Mouse (Mus musculus): ENCODE data around the gene Mfap1b.
"Not testable (repeated sequence)": the region's sequence is repeated elsewhere in the genome, so short reads cannot be mapped to it uniquely, and the experiment has no call there.

Mfap1b gene

DNA sequence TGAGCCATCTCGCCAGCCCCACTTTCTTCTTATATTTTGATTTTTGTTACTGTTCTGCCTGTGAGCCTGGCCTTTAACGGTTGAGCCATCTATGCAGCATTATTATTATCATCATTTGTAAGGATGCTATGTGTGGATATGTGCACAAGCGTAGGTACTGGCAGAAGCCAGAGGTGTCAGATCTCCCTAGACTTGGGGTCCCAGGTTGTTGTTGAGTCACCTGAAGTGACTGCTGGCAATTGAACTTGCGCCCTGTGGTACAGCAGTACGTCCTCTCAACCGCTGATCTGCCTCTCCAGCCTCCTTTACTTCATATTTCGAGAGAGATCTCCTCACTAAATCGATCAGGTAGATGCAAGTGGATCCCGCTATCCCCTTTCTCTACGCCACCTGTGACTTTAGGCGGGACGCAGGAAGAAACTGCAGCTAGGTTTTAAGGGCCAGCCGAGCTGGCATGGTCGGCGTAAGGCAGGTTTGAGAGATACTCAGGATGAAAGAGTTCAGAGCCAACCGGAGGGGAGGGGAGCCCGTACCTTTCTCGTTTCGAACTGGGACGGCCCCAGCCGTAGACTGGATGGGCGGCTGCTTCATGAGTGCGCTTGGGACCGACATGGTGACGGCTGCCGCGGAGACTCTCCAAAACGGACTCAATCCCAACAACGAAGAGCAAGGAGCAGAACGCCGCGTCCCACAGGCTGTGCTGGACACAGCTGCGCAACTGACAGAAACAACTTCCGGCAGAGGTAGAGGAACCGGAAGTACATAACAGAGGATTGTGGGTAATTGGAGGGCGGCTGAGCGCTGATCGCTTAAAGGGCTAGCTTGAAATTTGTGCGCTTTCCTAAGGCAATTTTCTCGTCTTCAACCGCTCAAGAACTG is at the start of gene Mfap1b:
Mfap1b (minus strand) TSS at position 767 of the 879 bp plus-strand sequence.
- DNase-seq (ENCODE audit: low read depth), result peak; percentile 93

DNA sequence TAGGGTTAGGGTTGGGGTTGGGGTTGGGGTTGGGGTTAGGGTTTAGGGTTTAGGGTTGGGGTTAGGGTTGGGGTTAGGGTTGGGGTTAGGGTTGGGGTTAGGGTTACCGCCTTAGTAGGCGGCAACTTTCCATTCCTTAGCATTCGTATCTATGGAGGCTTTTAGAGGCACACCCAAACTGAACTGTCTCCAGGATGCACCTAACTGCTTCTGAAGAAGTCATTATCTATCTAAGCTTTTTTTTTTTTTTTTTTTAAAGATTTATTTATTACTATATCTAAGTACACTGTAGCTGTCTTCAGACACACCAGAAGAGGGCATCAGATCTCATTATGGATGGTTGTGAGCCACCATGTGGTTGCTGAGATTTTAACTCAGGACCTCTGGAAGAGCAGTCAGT is 49.0 kb upstream of the Mfap1b start:
- DNase-seq (ENCODE audit: low read depth), result not testable (repeated sequence)

DNA sequence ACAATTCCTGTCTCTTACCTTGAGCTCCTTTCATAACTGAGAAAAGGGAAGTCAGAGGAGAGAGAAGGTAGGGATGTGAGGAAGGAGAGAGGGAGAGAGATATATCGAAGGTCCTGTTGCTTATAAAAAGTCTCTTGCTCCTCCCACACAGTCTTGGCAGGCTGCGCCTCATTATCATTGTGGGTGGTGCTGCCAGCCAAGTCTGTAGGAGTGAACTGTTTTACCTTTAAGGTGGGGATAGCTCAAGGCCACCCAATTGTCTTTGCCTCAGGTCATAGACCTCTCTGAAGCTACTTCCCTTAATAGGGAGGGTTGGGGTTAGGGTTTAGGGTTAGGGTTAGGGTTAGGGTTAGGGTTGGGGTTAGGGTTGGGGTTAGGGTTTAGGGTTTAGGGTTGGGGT is 48.1 kb upstream of the Mfap1b start:
- no peak for DNase-seq (ENCODE audit: low read depth)

DNA sequence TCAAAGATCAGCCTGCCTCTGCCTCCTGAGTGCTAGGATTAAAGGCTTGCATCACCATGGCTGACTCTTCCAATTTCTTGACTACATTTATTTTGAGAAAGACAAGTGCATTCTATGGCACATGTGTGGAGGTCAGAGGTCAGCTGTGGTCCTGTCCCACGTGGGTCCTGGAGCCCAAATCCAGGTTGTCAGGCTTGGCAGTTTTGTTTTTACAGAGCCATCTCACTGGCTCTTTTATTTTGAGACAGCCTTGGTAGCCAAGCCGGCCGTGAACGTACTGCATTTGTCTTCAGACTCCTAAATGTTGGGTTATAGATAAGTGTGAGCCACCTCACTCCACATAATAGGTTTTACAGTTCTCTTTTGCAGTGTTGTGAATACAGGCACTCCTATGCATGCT is 44.8 kb upstream of the Mfap1b start:
- not testable (repeated sequence) for DNase-seq (ENCODE audit: low read depth)

DNA sequence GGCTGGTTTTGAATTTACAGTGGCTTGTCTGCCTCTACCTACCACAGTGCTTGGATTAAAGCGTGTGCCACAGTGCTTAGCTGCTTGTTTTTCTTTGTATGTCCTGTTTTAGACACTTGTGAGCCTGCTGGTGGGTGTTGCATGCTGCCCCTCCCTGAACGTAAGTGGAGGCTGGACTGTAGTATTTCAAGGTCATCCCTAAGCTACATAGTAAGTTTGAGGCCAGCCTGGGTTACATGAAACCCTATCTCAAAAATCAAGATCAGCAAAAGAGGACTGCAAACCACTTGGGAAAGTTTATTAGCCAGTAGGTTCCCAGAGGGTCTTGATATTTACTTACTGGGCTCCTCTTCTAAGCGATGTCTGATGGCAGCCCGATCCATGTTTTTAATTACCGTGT is 44.2 kb upstream of the Mfap1b start:
- DNase-seq (ENCODE audit: low read depth), result no peak

DNA sequence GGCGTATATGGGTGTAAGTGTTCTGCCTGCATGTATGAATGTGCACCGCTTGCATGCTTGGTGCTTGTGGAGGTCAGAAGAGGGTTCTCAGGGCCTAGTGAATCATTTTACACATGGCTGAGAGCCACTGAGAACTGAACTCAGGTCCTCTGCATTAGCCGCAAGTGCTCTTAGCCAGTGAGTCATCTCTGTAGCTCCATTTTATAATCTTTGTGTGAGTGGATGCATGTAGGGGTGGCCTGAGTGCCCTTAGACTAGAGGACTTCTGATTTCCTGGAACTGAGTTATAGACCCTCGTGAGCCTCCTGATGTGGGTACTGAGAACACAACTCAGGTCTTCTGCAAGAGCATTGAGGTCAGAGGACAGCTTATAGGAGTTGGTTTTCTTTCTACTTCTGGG is 40.3 kb upstream of the Mfap1b start:
- no peak for DNase-seq (ENCODE audit: low read depth)

DNA sequence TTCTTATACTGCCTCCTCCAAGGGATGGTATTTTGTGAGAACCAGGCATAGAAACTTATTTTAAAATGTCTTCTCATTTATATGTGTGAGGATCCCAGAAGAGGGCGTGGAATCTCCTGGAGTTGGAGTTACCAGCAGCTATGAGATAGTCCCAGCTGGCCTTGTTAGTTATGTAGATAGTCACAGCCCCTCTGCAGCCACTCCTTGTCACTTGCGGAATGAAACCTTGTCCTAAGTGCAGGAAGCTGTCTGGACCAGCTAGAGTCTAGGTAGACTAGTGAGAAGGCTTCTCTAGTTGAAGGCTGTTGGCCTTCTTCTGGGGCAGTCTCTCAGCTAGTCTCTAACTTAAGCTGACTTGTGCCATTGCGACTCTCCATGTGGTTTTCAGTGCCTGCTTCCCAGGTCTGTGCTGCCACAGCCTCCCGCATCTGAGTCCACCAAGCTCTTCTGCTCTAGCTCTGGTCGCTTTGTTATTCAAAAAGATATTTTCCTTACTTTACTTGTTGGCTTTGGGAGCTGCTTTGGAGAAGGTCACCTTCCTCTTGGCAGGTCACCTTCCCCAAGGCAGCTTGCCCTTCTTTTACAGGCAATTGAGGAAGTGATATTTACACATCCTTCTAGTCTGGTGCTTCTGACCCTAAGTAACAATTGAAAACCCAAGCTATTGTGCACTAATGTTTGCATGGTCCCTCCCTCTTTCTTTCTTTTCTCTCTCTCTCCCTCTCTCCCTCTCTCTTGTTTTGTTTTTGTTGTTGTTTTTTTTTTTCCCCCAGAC is 39.3 kb upstream of the Mfap1b start:
- not testable (repeated sequence) for DNase-seq (ENCODE audit: low read depth)

DNA sequence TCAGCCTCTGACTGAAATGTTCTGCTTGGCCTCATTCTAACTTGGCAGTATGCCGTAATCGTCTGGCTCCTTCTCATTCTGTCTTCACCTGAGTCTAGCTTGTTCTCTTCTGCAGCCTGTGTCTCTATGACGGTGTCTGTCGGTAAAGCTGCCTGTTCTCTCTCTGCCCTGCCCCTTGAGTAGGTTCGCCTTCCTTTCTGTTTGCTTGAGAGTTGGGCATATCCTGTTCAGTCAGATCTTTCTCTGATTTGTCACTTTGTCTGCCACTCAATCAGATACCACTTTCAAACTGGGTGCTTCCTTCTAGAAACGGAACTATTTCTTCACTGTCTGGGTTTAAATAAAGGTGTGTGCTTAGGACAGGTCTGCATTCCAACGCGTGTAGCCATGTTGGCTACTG is 37.5 kb upstream of the Mfap1b start:
- peak; percentile 23 for DNase-seq (ENCODE audit: low read depth)

DNA sequence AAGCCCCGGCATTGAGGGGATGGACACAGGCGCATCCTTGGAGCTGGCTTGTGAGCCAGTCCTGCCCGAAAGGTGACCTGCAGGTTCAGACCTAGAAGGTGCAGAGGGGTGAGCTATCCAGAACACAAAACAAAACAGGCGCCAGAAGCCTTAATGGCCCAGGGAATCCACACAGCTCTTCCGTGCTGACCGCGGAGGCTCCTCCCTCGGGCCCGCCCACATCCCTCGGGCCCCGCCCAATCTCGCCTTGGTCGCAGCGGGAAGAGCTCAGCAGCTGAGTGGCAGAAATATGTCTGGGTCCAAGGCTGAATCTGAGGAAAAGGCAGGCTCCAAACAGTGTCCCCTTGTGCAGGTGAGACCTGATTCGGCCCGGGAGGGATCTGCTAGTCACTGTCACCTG is 35.7 kb upstream of the Mfap1b start:
- DNase-seq (ENCODE audit: low read depth), result no peak

DNA sequence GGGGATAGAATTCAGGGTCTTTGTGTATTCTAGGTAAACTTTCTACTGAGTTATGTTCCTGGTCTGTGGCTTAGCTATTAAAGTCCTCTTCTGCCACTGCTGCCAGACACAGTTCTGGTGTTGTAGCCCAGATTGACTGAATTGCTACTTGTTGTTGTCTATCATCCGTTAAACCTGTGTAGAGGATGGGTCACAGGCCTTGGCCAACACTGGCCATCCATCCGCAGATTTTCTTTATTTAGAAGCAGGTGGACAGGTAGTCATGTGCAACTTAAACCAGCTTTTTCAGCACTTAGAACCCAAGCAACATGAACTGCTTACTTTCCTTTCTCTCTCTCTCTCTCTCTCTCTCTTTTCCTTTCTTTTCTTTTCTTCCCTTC is 34.1 kb upstream of the Mfap1b start:
- no peak for DNase-seq (ENCODE audit: low read depth)

DNA sequence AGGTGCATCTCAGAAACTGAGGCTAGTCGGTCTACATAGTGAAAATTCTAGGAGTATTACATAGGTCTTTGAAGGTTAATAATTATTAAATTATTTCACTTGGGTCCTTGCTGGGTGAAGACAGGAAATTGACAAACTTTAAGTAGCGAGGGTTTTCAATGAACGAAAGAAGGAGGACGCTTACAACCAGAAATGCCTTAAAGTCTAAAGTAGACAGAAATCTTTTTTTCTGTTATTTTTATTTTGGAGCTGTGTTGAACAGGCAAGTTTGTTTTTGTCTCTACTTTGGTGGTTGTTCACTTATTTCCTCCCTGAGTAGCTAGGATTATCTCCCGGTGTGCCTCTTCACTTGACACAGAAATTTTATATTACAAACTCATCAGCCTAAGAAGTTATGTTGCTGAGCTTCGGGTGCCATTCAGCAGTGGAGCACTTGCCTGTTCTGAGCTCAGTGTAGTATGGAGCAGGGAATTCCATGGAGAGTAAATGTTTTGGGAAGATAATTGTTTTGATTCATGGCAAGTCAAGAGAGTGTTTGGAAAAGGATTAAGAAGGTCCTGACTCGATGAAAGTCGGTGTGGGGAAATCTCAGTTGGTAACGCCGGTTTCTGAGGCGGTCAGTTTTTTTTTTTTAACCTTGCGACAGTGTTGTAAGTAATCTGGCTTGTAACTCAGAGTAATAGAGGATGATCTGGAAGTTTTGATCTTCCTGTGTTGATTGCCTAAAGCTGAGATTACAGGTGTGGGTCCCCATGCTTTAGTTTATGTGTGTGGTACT is 33.5 kb upstream of the Mfap1b start:
- DNase-seq (ENCODE audit: low read depth), result peak; percentile 66

DNA sequence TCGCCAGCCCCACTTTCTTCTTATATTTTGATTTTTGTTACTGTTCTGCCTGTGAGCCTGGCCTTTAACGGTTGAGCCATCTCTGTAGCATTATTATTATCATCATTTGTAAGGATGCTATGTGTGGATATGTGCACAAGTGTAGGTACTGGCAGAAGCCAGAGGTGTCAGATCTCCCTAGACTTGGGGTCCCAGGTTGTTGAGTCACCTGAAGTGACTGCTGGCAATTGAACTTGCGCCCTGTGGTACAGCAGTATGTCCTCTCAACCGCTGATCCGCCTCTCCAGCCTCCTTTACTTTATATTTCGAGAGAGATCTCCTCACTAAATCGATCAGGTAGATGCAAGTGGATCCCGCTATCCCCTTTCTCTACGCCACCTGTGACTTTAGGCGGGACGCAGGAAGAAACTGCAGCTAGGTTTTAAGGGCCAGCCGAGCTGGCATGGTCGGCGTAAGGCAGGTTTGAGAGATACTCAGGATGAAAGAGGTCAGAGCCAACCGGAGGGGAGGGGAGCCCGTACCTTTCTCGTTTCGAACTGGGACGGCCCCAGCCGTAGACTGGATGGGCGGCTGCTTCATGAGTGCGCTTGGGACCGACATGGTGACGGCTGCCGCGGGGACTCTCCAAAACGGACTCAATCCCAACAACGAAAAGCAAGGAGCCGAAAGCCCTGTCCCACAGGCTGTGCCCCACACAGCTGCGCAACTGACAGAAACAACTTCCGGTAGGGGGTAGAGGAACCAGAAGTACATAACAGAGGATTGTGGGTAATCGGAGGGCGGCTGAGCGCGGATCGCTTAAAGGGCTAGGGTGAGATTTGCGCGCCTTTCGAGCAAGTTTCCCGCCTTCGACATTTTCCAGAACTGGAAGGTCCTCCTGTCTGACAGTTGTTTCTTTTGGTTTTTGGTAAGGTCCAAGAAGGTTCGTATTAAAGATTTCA is 32.3 kb upstream of the Mfap1b start, which contains the start of the genes Mfap1a and Wdr76:
Mfap1a (minus strand) TSS at position 724 of the 941 bp plus-strand sequence.
Wdr76 (plus strand) TSS at position 782 of the 941 bp plus-strand sequence.
- peak; percentile 95 for DNase-seq (ENCODE audit: low read depth)

DNA sequence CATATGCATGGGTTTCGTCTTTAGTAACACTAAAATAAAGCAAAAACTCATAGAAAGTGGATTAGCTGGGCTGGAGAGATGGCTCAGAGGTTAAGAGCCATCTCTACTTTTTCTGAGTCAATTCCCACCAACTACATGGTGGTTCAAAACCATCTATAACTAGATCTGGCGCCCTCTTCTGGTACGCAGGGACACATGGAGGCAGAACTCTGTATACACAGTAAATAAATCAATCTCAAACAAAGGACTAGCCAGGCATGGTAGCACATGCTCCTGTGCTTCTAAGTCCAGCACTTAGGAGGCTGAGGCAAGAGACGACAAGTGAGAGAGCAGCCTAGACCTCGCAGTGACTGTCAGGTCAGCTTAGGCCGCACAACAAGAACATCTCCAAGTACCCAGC is 27.7 kb upstream of the Mfap1b start:
- not testable (repeated sequence) for DNase-seq (ENCODE audit: low read depth)

DNA sequence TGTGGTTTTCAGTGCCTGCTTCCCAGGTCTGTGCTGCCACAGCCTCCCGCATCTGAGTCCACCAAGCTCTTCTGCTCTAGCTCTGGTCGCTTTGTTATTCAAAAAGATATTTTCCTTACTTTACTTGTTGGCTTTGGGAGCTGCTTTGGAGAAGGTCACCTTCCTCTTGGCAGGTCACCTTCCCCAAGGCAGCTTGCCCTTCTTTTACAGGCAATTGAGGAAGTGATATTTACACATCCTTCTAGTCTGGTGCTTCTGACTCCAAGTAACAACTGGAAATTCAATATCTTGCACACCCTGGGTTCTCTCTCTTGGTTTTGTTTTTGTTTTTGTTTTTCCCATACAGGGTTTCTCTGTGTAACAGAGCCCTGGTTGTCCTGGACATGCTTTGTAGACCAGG is 10.5 kb upstream of the Mfap1b start:
- DNase-seq (ENCODE audit: low read depth), result not testable (repeated sequence)

DNA sequence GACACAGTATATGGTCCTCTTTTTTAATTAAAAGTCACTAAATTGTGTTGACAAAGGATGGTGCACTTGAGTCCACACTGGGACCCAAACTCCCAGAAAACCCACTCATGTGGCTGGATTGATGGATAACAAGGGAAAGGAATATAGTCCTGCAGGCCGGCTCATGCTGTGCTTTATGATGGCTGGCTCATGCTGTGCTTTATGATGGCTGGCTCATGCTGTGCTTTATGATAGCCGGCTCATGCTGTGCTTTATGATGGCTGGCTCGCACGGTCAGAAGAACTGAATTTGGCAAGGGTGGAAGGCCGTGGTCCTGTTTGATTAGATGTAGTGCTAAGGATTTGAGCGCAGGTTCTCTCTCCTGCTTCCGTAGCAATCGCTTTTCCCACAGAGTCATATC is 9.7 kb upstream of the Mfap1b start:
- no peak for DNase-seq (ENCODE audit: low read depth)

DNA sequence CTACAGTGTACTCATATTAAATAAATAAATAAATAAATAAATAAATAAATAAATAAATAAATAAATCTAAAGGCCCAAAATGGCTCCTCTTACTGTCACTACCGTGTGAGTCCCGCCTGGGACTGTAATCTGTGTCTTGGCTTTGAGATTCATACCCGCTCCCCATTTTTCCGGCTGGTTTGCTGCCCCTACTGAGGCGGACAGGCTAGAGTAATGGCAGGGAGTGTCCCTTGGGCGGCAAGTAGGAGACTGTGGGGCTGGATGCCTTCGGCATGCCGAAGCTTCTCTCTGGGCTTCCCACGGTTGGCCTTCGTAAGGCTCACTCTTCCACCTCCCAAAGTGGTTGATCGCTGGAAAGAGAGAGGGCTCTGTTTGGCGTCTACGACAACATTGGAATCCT is 7.0 kb upstream of the Mfap1b start:
- not testable (repeated sequence) for DNase-seq (ENCODE audit: low read depth)

DNA sequence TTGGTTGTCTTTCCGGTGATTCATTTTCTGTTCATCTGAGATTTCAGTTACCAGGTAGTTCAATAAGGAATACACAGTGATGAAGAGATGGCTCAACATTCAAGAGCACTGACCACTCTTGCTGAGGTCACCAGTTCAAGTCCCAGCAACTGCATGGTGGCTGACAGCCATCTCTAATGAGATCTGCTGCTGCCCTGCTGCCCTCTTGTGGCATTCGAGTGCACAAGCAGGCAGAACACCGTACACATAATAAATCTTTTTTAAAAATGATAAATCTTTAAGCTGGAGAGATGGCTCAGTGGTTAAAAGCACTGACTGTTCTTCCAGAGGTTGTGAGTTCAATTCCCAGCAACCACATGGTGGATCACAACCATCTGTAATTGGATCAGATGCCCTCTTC is 6.6 kb upstream of the Mfap1b start:
- DNase-seq (ENCODE audit: low read depth), result peak; percentile 78

DNA sequence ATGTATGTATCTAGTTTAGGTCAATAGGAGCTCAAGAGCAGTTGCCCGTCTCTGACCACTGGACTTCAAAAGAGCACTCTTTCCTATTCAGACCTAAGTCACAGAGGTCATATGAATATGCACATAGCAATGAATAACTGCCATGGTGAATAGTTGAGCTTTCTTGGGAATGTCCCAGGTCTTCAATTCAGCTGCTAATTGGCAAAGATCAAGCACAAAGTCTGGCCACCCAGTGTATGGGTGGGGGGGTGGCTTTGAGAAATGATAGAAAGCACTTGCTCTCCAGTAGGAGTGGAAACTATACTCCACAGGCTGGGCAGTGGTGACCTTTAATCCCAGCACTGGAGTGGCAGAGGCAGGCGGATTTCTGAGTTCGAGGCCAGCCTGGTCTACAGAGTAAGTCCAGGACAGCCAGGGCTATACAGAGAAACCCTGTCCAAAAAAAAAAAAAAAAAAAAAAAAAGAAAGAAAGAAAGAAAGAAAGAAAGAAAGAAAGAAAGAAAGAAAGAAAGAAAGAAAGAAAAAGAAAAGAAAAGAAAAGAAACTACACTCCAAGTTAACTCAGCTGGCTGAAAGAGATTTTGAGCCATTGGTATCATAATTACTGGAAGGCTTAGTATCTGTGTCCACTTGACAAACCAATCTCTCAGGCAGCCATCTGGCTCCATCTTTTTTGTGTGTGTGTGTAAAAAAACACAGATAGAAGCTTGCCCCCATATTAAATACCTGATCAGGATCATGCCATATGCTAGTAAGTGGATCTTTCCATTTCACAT is 3.8 kb upstream of the Mfap1b start:
- no peak for DNase-seq (ENCODE audit: low read depth)

DNA sequence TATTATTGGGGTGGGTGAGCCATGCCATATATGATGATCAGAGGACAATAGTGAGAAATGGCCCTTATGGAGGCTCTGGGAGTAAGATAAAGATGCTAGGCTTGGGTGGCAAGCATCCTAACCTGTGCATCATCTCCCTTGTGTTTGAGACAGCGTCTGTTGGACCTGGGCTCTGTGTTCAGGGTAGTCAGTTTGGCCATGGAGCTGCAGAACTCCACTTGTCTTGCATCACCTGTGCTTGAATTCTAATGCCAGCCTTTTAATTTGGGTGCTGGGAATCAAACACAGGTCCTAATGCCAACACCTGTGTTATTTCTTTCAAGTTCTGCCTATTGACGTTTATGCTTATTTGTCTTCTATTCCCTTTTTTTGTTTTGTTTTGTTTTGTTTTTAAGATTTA is 1.4 kb upstream of the Mfap1b start:
- not testable (repeated sequence) for DNase-seq (ENCODE audit: low read depth)

DNA sequence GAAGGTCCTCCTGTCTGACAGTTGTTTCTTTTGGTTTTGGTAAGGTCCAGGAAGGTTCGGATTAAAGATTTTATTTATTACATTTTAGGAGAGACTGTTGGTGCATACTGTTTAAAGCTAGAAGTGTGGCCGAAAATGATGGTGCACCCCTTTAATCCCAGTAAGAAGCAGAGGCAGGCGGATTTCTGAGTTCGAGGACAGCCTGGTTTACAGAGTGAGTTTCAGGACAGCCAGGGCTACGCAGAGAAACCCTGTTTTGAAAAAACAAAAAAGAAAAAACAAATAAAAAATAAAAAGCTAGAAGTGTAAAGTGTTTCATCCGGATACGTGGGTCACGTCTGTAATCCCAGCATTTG is 291 bp upstream of the Mfap1b start:
- no peak for DNase-seq (ENCODE audit: low read depth)
